Mouse (Mus musculus): Measurements from ENCODE around the gene Poc1a. TPM values are rescaled to one million over a fixed set of nuclear protein-coding genes. Genes with fewer than 3 reads are reported as not detected.

Poc1a gene
- total and polyA plus RNA-seq, 2 experiments from 2014 or later, result 7.6 to 14.3 TPM

DNA sequence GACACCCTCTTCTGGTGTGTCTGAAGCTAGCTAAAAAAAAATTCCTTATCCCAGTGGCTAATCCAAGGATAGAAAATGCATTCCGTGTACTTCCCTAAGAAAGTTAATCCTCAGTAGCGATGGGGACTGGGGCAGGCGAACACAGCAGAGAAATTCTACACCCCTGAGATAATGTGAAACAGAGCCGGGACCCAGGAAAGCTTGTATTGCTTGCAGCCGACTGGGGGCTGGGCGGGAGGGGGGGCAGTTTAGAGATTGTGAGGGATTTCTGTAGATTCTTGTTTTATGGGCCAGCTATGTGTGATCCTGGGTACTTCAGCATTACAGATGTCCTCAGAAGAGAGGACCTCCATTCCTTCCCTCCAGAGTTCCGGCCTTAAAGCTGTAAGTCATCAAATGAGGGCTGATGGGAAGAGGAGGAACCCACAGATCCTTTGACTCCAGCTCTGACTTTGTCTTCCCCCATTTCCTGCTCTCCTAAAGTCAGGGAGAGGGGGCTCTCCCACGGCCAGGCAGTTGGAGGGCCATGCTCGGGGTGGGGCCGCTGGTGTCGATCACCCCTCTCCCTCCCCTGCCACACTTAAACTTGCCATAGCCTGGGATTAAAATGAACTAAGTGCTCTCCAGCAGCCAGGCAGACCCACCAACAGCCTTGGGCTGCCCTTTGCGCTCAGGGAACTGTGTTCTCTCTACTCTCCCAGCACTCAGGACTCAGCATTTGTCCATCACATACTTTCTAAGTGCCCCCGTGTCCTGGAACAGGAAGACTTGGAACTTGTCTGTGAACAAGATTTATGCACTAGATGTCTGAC lies 59.8 kb downstream of the Poc1a start:
- Histone ChIP-seq H3K27ac (ENCODE audit: low read depth, low read length) (no peak overlapping the region), H3K4me1 (ENCODE audit: insufficient read depth) (peaks cover 22% of the 10 kb centered on the region), H3K4me3 (ENCODE audit: low read depth, low read length) (no peak overlapping the region), H3K9ac (no peak overlapping the region), H3K9me3 (ENCODE audit: low read length) (no peaks in the 10 kb centered on the region), H3K27me3 (ENCODE audit: insufficient read depth, low read length) (no peaks in the 10 kb centered on the region), H3K4me2 (ENCODE audit: low read depth) (no peak overlapping the region), H3K36me3 (ENCODE audit: insufficient read depth) (no peaks in the 10 kb centered on the region)
- WGBS, result 63% methylated on average over 13 of the region's 13 CpGs
- ATAC-seq (no peak), DNase-seq (no peak)
- no peak for TF ChIP-seq CTCF (IDR thresholded peaks at IDR 0.05; ENCODE audit: low read depth)

DNA sequence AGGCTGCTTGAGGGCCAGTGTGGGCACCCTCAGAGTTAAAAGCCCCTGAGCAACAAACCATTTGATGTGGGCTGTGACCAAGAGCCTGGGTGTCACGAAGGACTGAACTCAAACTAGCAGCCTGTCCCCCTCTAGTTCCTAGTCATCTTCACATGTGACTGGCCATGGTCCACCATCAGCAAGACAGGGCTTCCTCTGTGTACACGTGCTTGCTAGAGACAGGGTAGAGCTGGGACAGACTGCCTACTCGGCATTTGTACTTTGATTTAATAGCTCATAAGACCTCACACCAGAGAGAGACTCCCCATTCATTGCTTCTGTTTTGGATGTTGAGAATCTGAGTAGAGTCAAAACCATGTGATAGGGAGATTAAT lies 60.4 kb downstream of the Poc1a start:
- no peak for TF ChIP-seq CTCF (IDR thresholded peaks at IDR 0.05; ENCODE audit: low read depth)
- DNase-seq (no peak), ATAC-seq (no peak)
- 76% methylated on average over 3 of the region's 3 CpGs for WGBS
- H3K9me3 ChIP-seq (ENCODE audit: low read length), result no peaks in the 10 kb centered on the region
- no peaks in the 10 kb centered on the region for H3K36me3 ChIP-seq (ENCODE audit: insufficient read depth)
- H3K27ac ChIP-seq (ENCODE audit: low read depth, low read length), result no peak overlapping the region
- H3K4me3 ChIP-seq (ENCODE audit: low read depth, low read length), result no peak overlapping the region
- H3K4me2 ChIP-seq (ENCODE audit: low read depth), result no peak overlapping the region
- H3K4me1 ChIP-seq (ENCODE audit: insufficient read depth), result peaks cover 22% of the 10 kb centered on the region
- no peaks in the 10 kb centered on the region for H3K27me3 ChIP-seq (ENCODE audit: insufficient read depth, low read length)
- H3K9ac ChIP-seq, result no peak overlapping the region

DNA sequence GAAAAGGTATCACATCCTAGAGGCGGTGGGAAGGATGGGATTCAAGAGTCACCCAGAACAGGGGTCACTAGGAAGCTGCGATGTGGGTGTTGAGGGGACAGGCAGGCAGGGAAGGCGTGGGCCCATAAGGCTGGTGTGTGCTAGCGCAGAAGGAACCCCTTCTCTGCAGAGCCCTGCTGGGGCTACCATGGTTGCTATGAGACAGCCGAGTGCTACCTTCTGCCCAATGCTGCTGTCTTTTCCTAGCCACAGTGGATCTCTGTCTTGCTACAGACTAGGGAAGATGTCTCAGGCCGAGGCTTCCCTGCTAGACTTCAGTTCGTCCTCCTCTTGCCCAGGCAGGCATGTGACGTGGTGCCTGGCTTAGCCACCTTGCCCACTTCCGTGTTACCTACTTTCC lies 61.7 kb downstream of the Poc1a start:
- H3K9me3 ChIP-seq (ENCODE audit: low read length), result no peaks in the 10 kb centered on the region
- no peak overlapping the region for H3K4me3 ChIP-seq (ENCODE audit: low read depth, low read length)
- WGBS, result 82% methylated on average over 9 of the region's 9 CpGs
- no peaks in the 10 kb centered on the region for H3K27me3 ChIP-seq (ENCODE audit: insufficient read depth, low read length)
- H3K4me1 ChIP-seq (ENCODE audit: insufficient read depth), result peaks cover 21% of the 10 kb centered on the region
- no peak overlapping the region for H3K4me2 ChIP-seq (ENCODE audit: low read depth)
- DNase-seq (no peak), ATAC-seq (0 out of 2 replicates have a peak, but pooled peaks have one; percentile 40)
- no peak overlapping the region for H3K9ac ChIP-seq
- no peak overlapping the region for H3K27ac ChIP-seq (ENCODE audit: low read depth, low read length)
- no peak for TF ChIP-seq CTCF (IDR thresholded peaks at IDR 0.05; ENCODE audit: low read depth)
- no peaks in the 10 kb centered on the region for H3K36me3 ChIP-seq (ENCODE audit: insufficient read depth)

DNA sequence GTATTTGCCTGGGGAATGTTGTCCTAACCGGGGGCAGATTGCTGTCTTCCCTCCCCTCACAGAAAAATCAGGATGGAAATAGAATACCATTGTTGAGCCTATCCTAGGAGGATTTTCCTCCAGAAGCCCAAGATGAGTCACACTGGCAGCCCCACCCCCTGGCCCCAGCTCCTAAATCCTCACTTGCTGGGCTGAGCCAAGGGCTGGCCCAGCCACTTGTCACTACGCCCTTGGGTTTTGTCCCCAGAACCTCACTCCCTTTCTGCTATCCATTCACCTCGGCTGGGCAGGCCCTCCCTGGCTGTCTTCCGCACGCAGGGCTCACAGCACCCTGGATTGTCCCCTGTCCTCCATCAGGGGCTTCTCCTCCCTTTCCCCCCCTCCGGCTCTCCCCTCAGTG lies 64.3 kb downstream of the Poc1a start:
- Histone ChIP-seq H3K4me2 (ENCODE audit: low read depth) (no peak overlapping the region), H3K4me3 (ENCODE audit: low read depth, low read length) (no peak overlapping the region), H3K27ac (ENCODE audit: low read depth, low read length) (no peak overlapping the region), H3K36me3 (ENCODE audit: insufficient read depth) (no peaks in the 10 kb centered on the region), H3K9ac (no peak overlapping the region), H3K27me3 (ENCODE audit: insufficient read depth, low read length) (no peaks in the 10 kb centered on the region), H3K9me3 (ENCODE audit: low read length) (no peaks in the 10 kb centered on the region), H3K4me1 (ENCODE audit: insufficient read depth) (peaks cover 4% of the 10 kb centered on the region)
- WGBS, result 31% methylated on average over 6 of the region's 6 CpGs
- ATAC-seq (no peak; the same call in 1 of the 2 replicates), DNase-seq (no peak)
- no peak for TF ChIP-seq CTCF (IDR thresholded peaks at IDR 0.05; ENCODE audit: low read depth)

DNA sequence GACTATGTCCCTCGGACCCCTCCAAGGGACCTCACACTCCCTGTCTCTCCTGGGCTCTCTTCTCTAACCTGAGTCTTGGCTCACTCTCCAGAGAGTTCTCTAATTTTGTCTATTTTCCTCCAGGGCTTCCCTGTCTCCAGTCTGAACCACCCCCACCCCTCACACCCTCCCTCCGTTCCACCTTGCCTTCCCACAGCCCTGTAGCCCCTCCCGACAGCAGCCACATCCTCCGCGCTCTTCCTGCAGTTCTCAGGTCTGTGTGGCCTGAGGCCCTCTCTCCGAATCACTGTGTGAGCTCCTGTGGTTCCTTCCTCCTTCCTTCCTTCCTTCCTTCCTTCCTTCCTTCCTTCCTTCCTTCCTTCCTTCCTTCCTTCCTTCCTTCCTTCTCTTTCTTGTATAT lies 64.8 kb downstream of the Poc1a start:
- no peak for TF ChIP-seq CTCF (IDR thresholded peaks at IDR 0.05; ENCODE audit: low read depth)
- DNase-seq (no peak), ATAC-seq (no peak)
- Histone ChIP-seq H3K27me3 (ENCODE audit: insufficient read depth, low read length) (no peaks in the 10 kb centered on the region), H3K9ac (no peak overlapping the region), H3K4me1 (ENCODE audit: insufficient read depth) (peaks cover 4% of the 10 kb centered on the region), H3K27ac (ENCODE audit: low read depth, low read length) (no peak overlapping the region), H3K4me2 (ENCODE audit: low read depth) (no peak overlapping the region), H3K4me3 (ENCODE audit: low read depth, low read length) (no peak overlapping the region), H3K36me3 (ENCODE audit: insufficient read depth) (no peaks in the 10 kb centered on the region), H3K9me3 (ENCODE audit: low read length) (no peaks in the 10 kb centered on the region)
- 43% methylated on average over 6 of the region's 6 CpGs for WGBS

GRCm38 (mm10) chr9:106348281-106348680 lies 67.4 kb downstream of the Poc1a start:
- 71% methylated on average over 10 of the region's 10 CpGs for WGBS
- no peaks in the 10 kb centered on the region for H3K9me3 ChIP-seq (ENCODE audit: low read length)
- H3K4me2 ChIP-seq (ENCODE audit: low read depth), result no peak overlapping the region
- H3K27me3 ChIP-seq (ENCODE audit: insufficient read depth, low read length), result no peaks in the 10 kb centered on the region
- no peak for TF ChIP-seq CTCF (IDR thresholded peaks at IDR 0.05; ENCODE audit: low read depth)
- no peaks in the 10 kb centered on the region for H3K36me3 ChIP-seq (ENCODE audit: insufficient read depth)
- ATAC-seq, result no peak
- H3K4me3 ChIP-seq (ENCODE audit: low read depth, low read length), result no peak overlapping the region
- no peak for DNase-seq
- no peak overlapping the region for H3K27ac ChIP-seq (ENCODE audit: low read depth, low read length)
- H3K9ac ChIP-seq, result no peak overlapping the region
- H3K4me1 ChIP-seq (ENCODE audit: insufficient read depth), result peaks cover 4% of the 10 kb centered on the region

GRCm38 (mm10) chr9:106349075-106349474 lies 68.2 kb downstream of the Poc1a start:
- DNase-seq, result peak; percentile 37
- WGBS, result 48% methylated on average over 2 of the region's 2 CpGs
- Histone ChIP-seq H3K4me1 (ENCODE audit: insufficient read depth) (peaks cover 4% of the 10 kb centered on the region), H3K27ac (ENCODE audit: low read depth, low read length) (no peak overlapping the region), H3K4me2 (ENCODE audit: low read depth) (no peak overlapping the region), H3K9ac (no peak overlapping the region), H3K4me3 (ENCODE audit: low read depth, low read length) (no peak overlapping the region), H3K9me3 (ENCODE audit: low read length) (no peaks in the 10 kb centered on the region), H3K36me3 (ENCODE audit: insufficient read depth) (no peaks in the 10 kb centered on the region), H3K27me3 (ENCODE audit: insufficient read depth, low read length) (no peaks in the 10 kb centered on the region)
- peak; percentile 81 for ATAC-seq
- TF ChIP-seq CTCF (IDR thresholded peaks at IDR 0.05; ENCODE audit: low read depth), result peak; percentile 66
